Mouse (Mus musculus): ENCODE data around the gene Srms. TPM values are rescaled to one million over a fixed set of nuclear protein-coding genes. Genes with fewer than 3 reads are reported as not detected.

Srms gene
- total and polyA plus RNA-seq, 3 experiments, result 0.04 TPM; not detected in 2

DNA sequence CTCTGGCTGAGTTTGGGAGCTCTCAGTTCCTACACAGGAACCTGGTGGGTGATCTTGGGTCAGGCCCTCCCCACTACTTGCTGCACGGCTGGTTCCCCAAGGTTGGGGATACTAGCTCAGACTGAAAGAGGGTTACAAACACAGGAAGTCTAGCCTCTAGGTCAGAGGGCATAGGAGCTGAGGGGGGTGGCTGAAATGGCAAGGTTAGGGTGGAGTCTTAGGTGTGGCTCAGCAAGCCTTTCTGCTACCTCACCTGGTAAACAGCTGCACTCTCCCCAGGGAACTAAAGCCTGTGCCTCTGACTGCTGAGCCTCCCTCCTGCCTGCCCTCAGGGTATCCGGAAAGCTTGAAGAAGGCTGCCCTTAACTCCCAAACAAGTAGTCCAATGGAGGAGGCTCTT, 24.3 kb downstream of the Srms start:
- peaks cover 2 to 5% of the 10 kb centered on the region in 2 experiments; a peak in 3 of 4 replicates for H3K27me3 ChIP-seq (ENCODE audit: control insufficient read depth in 1 of 2, insufficient read depth in 2 of 2, low read length in 2 of 2)
- no peak overlapping the region for H3K27ac ChIP-seq (ENCODE audit: control insufficient read depth, low read depth, low read length)
- TF ChIP-seq USF1 (IDR thresholded peaks at IDR 0.05; ENCODE audit: low read depth, low read length) (no peak), TAL1 (IDR thresholded peaks at IDR 0.05; ENCODE audit: low read length) (no peak), HCFC1 (IDR thresholded peaks at IDR 0.05; ENCODE audit: low read depth, low read length) (no peak), GABPA (IDR thresholded peaks at IDR 0.05; ENCODE audit: low read depth, low read length) (no peak), MEF2A (IDR thresholded peaks at IDR 0.05; ENCODE audit: extremely low read depth, insufficient replicate concordance, low read depth, low read length, poor library complexity, severe bottlenecking) (no peak), USF2 (IDR thresholded peaks at IDR 0.05; ENCODE audit: borderline replicate concordance in 1 of 2, insufficient read depth in 1 of 2, low read depth in 1 of 2, low read length in 2 of 2) (no peak), EP300 (IDR thresholded peaks at IDR 0.05; ENCODE audit: low read depth in 1 of 2, low read length in 2 of 2) (no peak), MAZ (IDR thresholded peaks at IDR 0.05; ENCODE audit: low read depth, low read length) (no peak), ZNF384 (IDR thresholded peaks at IDR 0.05; ENCODE audit: low read depth, low read length) (no peak)
- H3K9me3 ChIP-seq (replicated peaks; ENCODE audit: insufficient read depth, low read length), result no peaks in the 10 kb centered on the region
- no peak for DNase-seq (ENCODE audit: low read depth, low spot score)
- no peak overlapping the region for H3K9ac ChIP-seq (ENCODE audit: control insufficient read depth, low read depth, low read length, poor library complexity, severe bottlenecking)
- H3K36me3 ChIP-seq (ENCODE audit: control insufficient read depth in 1 of 2, insufficient read depth in 2 of 2, low read length in 2 of 2), result no peaks in the 10 kb centered on the region
- H3K4me3 ChIP-seq (ENCODE audit: control insufficient read depth in 1 of 2, insufficient read depth in 1 of 2, low read depth in 2 of 2, low read length in 2 of 2), result no peak overlapping the region
- H3K79me2 ChIP-seq (ENCODE audit: control insufficient read depth, insufficient read depth, low read length, poor library complexity), result no peaks in the 10 kb centered on the region; the same call in 1 of the 2 replicates
- no peaks in the 10 kb centered on the region; a peak in 1 of 4 replicates for H3K4me1 ChIP-seq (ENCODE audit: control insufficient read depth in 1 of 2, insufficient read depth in 2 of 2, low read length in 2 of 2)

- no peak within 1 kb of the TSS for H3K27ac ChIP-seq (ENCODE audit: control insufficient read depth, low read depth, low read length)
- DNase-seq (ENCODE audit: low read depth, low spot score), result peak; percentile 97
- TF ChIP-seq MXI1 (IDR thresholded peaks at IDR 0.05; ENCODE audit: low read depth, low read length) (peak; percentile 22), CHD1 (IDR thresholded peaks at IDR 0.05; ENCODE audit: low read depth, low read length) (no peak), HCFC1 (IDR thresholded peaks at IDR 0.05; ENCODE audit: low read depth, low read length) (peak; percentile 21; the same call in 1 of the 2 replicates), POLR2A (IDR thresholded peaks at IDR 0.05; ENCODE audit: control insufficient read depth in 1 of 2, insufficient read depth in 1 of 2, low read depth in 1 of 2, low read length in 2 of 2, poor library complexity in 1 of 2) (peak; percentile 32 to 54; a peak in 1 of 4 replicates), NRF1 (IDR thresholded peaks at IDR 0.05; ENCODE audit: insufficient read depth, low read depth, low read length, poor library complexity, severe bottlenecking) (peak; percentile 74), USF1 (IDR thresholded peaks at IDR 0.05; ENCODE audit: low read depth, low read length) (no peak)
- H3K36me3 ChIP-seq (ENCODE audit: control insufficient read depth in 1 of 2, insufficient read depth in 2 of 2, low read length in 2 of 2), result no peaks in the 10 kb centered on the region
- peak within 1 kb of the TSS; percentile 76 to 98 for H3K4me3 ChIP-seq (ENCODE audit: control insufficient read depth in 1 of 2, insufficient read depth in 1 of 2, low read depth in 2 of 2, low read length in 2 of 2)
- H3K9me3 ChIP-seq (replicated peaks; ENCODE audit: insufficient read depth, low read length), result no peaks in the 10 kb centered on the region
- no peaks in the 10 kb centered on the region for H3K27me3 ChIP-seq (ENCODE audit: control insufficient read depth in 1 of 2, insufficient read depth in 2 of 2, low read length in 2 of 2)
- H3K79me2 ChIP-seq (ENCODE audit: control insufficient read depth, insufficient read depth, low read length, poor library complexity), result no peaks in the 10 kb centered on the region; the same call in 1 of the 2 replicates
- H3K4me1 ChIP-seq (ENCODE audit: control insufficient read depth in 1 of 2, insufficient read depth in 2 of 2, low read length in 2 of 2), result no peaks in the 10 kb centered on the region; a peak in 1 of 4 replicates
- peak within 1 kb of the TSS; percentile 77 for H3K9ac ChIP-seq (ENCODE audit: control insufficient read depth, low read depth, low read length, poor library complexity, severe bottlenecking)
These were observed 25.6 kb downstream of the Srms start, which contains the start of gene Ppdpf for GRCm38 (mm10) chr2:181187121-181188000. Gene Ppdpf, plus strand, starts transcription at chr2:181187247.

Measured in MEL (cell line).